Mouse (Mus musculus): ENCODE results near the gene Fkbp8. TPM values are rescaled to one million over a fixed set of nuclear protein-coding genes. Genes with fewer than 3 reads are reported as not detected.
A peak's percentile ranks its signal among the peaks of the same experiment; 100 is the strongest.

The Fkbp8 gene
- total and polyA plus RNA-seq, 2 experiments from 2014 or later = 360 to 532 TPM

DNA sequence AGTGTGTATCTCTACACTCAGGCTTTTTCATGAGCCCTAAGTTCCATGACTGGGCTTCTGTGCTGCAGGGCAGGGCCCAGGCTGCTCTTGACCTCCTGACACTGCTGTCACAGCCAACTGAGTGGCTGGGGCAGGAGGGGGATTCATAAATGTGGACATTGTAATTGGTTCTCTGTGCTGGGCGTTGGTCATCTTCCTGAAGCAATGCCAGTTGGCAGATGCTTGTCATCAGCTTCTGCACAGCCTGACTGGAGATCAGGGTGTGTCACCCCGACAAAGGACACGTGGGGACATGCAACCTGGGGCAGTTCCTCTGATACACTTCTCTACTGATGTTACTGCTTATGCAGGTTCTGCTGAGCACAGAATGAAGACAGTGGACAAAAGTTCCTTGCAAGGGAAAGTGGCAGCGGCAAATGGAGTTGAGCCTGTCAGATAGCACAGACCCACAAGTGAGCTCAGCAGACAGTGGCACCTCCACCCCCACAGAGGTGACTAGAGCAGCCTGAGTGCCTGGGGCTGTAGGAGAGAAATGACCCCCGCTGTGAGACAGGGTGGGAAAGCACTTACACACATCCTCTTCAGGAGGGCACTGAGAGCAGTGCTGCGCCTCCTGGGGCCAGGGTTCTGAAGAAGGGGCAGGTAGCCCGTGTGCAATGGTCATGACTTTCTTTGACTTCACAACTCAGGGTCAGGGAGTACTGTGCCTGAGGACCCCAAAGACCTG lies 34.4 kb downstream of the Fkbp8 start:
- Histone ChIP-seq H3K4me3 (ENCODE audit: low read length) (no peak overlapping the region), H3K27ac (no peak overlapping the region), H3K36me3 (ENCODE audit: insufficient read depth, low read length) (no peaks in the 10 kb centered on the region; the same call in 1 of the 2 replicates), H3K9ac (replicated peaks; ENCODE audit: low read length) (no peak overlapping the region), H3K4me1 (ENCODE audit: insufficient read depth, low read length) (peaks cover 8% of the 10 kb centered on the region; the same call in 1 of the 2 replicates), H3K27me3 (ENCODE audit: insufficient read depth, low read length) (no peaks in the 10 kb centered on the region), H3K4me2 (ENCODE audit: low read depth, low read length) (no peak overlapping the region), H3K9me3 (ENCODE audit: low read length) (no peaks in the 10 kb centered on the region)
- 72% methylated on average over 7 of the region's 7 CpGs for WGBS
- TF ChIP-seq CTCF (IDR thresholded peaks at IDR 0.05; ENCODE audit: low read depth) = no peak
- no peak for ATAC-seq
- DNase-seq (ENCODE audit: low spot score) = no peak

DNA sequence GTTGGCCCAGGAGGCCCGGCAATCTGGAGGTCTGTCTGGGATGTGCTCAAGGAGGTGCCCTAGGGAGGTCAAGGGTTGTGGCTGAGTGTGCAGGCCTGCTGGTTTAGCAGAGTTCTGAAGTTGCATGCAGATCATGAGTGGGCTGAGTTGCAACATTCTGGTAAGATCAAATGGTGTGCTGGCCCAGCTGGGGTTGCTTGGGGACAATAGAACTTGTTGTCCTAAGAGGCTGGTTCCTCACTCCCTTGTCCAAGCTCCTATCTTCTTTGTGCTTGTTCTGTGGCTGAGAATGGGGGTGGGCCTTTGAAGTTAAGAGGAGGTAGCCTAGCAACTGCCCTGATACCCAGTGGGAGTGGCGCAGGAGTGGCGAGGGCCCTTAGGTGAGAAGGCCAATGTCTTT lies 35.3 kb downstream of the Fkbp8 start:
- Histone ChIP-seq H3K9me3 (ENCODE audit: low read length) (no peaks in the 10 kb centered on the region), H3K27ac (no peak overlapping the region), H3K4me1 (ENCODE audit: insufficient read depth, low read length) (peaks cover 8% of the 10 kb centered on the region; the same call in 1 of the 2 replicates), H3K36me3 (ENCODE audit: insufficient read depth, low read length) (no peaks in the 10 kb centered on the region; the same call in 1 of the 2 replicates), H3K27me3 (ENCODE audit: insufficient read depth, low read length) (no peaks in the 10 kb centered on the region), H3K4me3 (ENCODE audit: low read length) (no peak overlapping the region), H3K4me2 (ENCODE audit: low read depth, low read length) (no peak overlapping the region), H3K9ac (replicated peaks; ENCODE audit: low read length) (no peak overlapping the region)
- ATAC-seq (no peak), DNase-seq (ENCODE audit: low spot score) (no peak)
- 79% methylated on average over 3 of the region's 3 CpGs for whole genome bisulfite sequencing
- no peak for TF ChIP-seq CTCF (IDR thresholded peaks at IDR 0.05; ENCODE audit: low read depth)

DNA sequence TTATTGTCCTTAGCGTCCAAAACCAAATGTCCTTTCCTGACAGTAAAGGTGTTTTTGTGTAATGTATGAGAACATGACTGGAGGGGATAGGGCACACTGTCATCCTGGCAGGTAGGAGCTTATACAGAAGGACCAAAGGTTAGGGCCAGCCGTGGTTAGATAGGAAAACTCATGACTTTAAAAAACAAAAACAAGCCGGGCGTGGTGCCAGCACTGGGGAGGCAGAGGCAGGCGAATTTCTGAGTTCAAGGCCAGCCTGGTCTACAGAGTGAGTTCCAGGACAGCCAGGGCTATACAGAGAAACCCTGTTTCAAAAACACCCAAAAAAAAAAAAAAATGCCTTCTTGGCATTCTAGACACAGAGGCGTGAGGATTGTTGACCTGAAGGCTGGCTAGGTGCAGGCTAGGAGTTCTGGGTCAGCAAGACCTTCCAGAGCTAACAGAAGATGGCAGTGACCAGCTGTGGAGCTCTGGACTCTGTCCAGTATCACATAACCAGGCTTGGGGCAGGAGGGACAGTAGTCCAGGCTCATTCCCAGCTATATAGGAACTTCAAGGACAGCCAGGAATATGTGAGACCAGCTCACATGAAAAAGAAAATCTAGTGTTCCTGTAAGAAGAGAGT lies 36.4 kb downstream of the Fkbp8 start:
- H3K4me3 ChIP-seq (ENCODE audit: low read length) = no peak overlapping the region
- 91% methylated on average over 6 of the region's 6 CpGs for WGBS
- ATAC-seq (no peak), DNase-seq (ENCODE audit: low spot score) (no peak)
- H3K36me3 ChIP-seq (ENCODE audit: insufficient read depth, low read length) = no peaks in the 10 kb centered on the region; the same call in 1 of the 2 replicates
- no peak overlapping the region for H3K4me2 ChIP-seq (ENCODE audit: low read depth, low read length)
- no peak for TF ChIP-seq CTCF (IDR thresholded peaks at IDR 0.05; ENCODE audit: low read depth)
- no peaks in the 10 kb centered on the region for H3K9me3 ChIP-seq (ENCODE audit: low read length)
- H3K9ac ChIP-seq (replicated peaks; ENCODE audit: low read length) = no peak overlapping the region
- H3K27ac ChIP-seq = no peak overlapping the region
- H3K4me1 ChIP-seq (ENCODE audit: insufficient read depth, low read length) = peaks cover 8% of the 10 kb centered on the region; the same call in 1 of the 2 replicates
- no peaks in the 10 kb centered on the region for H3K27me3 ChIP-seq (ENCODE audit: insufficient read depth, low read length)

DNA sequence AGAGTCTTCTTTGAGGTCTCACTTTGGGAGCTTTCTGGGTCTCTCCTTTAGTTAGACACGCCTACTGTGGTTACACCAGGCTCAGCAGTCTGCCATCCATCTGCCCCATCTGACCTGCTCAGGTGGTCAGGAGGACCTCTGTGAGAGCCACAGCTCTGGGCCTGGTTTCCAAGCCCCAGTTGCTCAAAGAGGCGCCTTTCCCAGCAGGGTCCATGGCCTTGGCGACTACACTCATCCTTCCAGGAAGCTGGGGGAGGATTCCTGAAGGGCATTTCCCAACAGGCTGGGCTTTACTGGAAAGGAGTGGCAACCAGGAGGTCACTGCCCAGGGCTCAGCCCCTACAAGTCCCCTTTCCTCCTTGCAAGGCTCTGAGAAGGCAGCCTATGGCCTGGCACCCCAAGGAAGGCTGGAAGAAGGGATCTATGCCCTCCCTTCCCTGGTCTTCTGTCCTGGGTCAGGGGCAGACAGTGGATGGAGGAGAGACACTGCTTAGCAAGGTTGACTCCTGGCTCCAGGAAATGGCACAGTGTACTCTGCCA lies 37.2 kb downstream of the Fkbp8 start:
- H3K27me3 ChIP-seq (ENCODE audit: insufficient read depth, low read length) = no peaks in the 10 kb centered on the region
- ATAC-seq (no peak), DNase-seq (ENCODE audit: low spot score) (no peak)
- no peak for TF ChIP-seq CTCF (IDR thresholded peaks at IDR 0.05; ENCODE audit: low read depth)
- H3K4me1 ChIP-seq (ENCODE audit: insufficient read depth, low read length) = peaks cover 8% of the 10 kb centered on the region; the same call in 1 of the 2 replicates
- WGBS = 84% methylated on average over 3 of the region's 3 CpGs
- H3K27ac ChIP-seq = no peak overlapping the region
- no peak overlapping the region for H3K9ac ChIP-seq (replicated peaks; ENCODE audit: low read length)
- H3K4me3 ChIP-seq (ENCODE audit: low read length) = no peak overlapping the region
- no peaks in the 10 kb centered on the region for H3K9me3 ChIP-seq (ENCODE audit: low read length)
- H3K36me3 ChIP-seq (ENCODE audit: insufficient read depth, low read length) = no peaks in the 10 kb centered on the region; the same call in 1 of the 2 replicates
- H3K4me2 ChIP-seq (ENCODE audit: low read depth, low read length) = no peak overlapping the region

DNA sequence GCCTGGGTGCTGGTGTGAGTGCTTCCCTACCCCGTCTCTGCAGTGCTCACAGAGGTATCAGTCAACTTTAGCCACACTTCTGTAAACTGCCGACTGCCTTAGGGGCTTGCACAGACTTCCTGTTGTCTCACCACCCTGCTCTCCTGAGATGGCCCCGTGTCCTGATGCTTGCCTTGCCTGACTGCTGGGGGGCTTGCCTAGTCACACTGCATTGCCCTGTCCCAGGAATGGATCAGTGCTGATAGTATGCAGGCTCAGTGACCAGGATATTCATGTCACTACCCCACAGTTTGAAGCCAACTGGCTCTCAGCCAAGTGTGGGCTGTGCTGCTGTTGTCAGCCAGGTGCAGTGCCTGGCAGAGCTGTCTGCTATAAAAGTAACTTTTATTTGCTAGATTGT lies 38.0 kb downstream of the Fkbp8 start:
- Histone ChIP-seq H3K4me3 (ENCODE audit: low read length) (no peak overlapping the region), H3K9me3 (ENCODE audit: low read length) (no peaks in the 10 kb centered on the region), H3K27ac (no peak overlapping the region), H3K4me1 (ENCODE audit: insufficient read depth, low read length) (peaks cover 8% of the 10 kb centered on the region; the same call in 1 of the 2 replicates), H3K36me3 (ENCODE audit: insufficient read depth, low read length) (no peaks in the 10 kb centered on the region; the same call in 1 of the 2 replicates), H3K9ac (replicated peaks; ENCODE audit: low read length) (no peak overlapping the region), H3K4me2 (ENCODE audit: low read depth, low read length) (no peak overlapping the region), H3K27me3 (ENCODE audit: insufficient read depth, low read length) (no peaks in the 10 kb centered on the region)
- ATAC-seq (no peak), DNase-seq (ENCODE audit: low spot score) (peak; percentile 34)
- no peak for TF ChIP-seq CTCF (IDR thresholded peaks at IDR 0.05; ENCODE audit: low read depth)
- 51% methylated on average over 3 of the region's 3 CpGs for WGBS

DNA sequence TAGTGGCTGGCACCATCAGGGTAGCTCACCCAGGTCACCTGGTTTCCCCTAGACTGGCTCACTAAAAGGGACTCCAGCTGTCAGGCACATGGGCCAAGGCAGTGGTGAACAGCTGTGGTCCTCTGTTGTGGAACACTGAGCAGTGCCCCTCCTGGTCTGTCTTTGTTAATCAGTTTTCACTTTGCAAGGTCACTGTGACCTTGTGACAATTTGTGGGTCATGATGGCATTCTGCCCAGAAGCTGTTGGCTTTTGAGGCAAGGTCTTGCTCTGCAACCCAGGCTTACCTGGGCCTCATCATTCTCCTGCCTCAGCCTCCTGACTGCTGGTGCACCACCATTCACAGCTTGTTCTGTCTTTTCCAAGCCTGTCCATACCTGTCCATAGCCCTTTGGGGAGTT lies 42.8 kb downstream of the Fkbp8 start:
- H3K27ac ChIP-seq = no peak overlapping the region
- H3K9ac ChIP-seq (replicated peaks; ENCODE audit: low read length) = no peak overlapping the region
- H3K4me1 ChIP-seq (ENCODE audit: insufficient read depth, low read length) = no peaks in the 10 kb centered on the region
- TF ChIP-seq CTCF (IDR thresholded peaks at IDR 0.05; ENCODE audit: low read depth) = no peak
- DNase-seq (ENCODE audit: low spot score) (no peak), ATAC-seq (no peak)
- H3K4me2 ChIP-seq (ENCODE audit: low read depth, low read length) = no peak overlapping the region
- H3K9me3 ChIP-seq (ENCODE audit: low read length) = no peaks in the 10 kb centered on the region
- no peaks in the 10 kb centered on the region; the same call in 1 of the 2 replicates for H3K36me3 ChIP-seq (ENCODE audit: insufficient read depth, low read length)
- H3K4me3 ChIP-seq (ENCODE audit: low read length) = no peak overlapping the region
- H3K27me3 ChIP-seq (ENCODE audit: insufficient read depth, low read length) = no peaks in the 10 kb centered on the region

Data from hindbrain, postnatal 0 days (tissue).